In genomic region chr17:4380449-4380848, GRCm38 (mm10) we compare ENCODE assay signal across 25 mouse cellular contexts.
"Had no signal": no experiment of that assay in that cellular context is flagged by ENCODE, and none has a peak within 500 bp of the region (broad histone marks: within the 10 kb centered on the region; RNA-seq: fewer than 3 reads in every experiment).

No protein-coding gene starts in this region.

- H3K27me3 ChIP-seq: heart, embryonic 13.5 days; heart, embryonic 15.5 days; hindbrain, embryonic 13.5 days; hindbrain, embryonic 15.5 days; kidney, embryonic 15.5 days; limb, embryonic 13.5 days; limb, embryonic 15.5 days had no signal

- H3K4me2 ChIP-seq: heart, embryonic 11.5 days; heart, embryonic 13.5 days; heart, embryonic 15.5 days; hindbrain, embryonic 13.5 days; hindbrain, embryonic 15.5 days; kidney, embryonic 15.5 days; limb, embryonic 13.5 days; limb, embryonic 15.5 days had no signal

- H3K4me3 ChIP-seq: heart, adult 2 months; heart, embryonic 13.5 days; heart, embryonic 15.5 days; hindbrain, embryonic 13.5 days; hindbrain, embryonic 15.5 days; kidney, embryonic 15.5 days; limb, embryonic 13.5 days; limb, embryonic 15.5 days had no signal

- H3K4me1 ChIP-seq: heart, embryonic 13.5 days; heart, embryonic 15.5 days; hindbrain, embryonic 13.5 days; hindbrain, embryonic 15.5 days; kidney, embryonic 15.5 days; limb, embryonic 13.5 days; limb, embryonic 15.5 days had no signal

- H3K9ac ChIP-seq: heart, embryonic 13.5 days; heart, embryonic 15.5 days; hindbrain, embryonic 13.5 days; hindbrain, embryonic 15.5 days; kidney, embryonic 15.5 days; limb, embryonic 13.5 days; limb, embryonic 15.5 days; liver, embryonic 14.5 days had no signal

- H3K27ac ChIP-seq: heart, adult 2 months; heart, embryonic 13.5 days; heart, embryonic 15.5 days; hindbrain, embryonic 13.5 days; hindbrain, embryonic 15.5 days; hindbrain, postnatal 0 days; kidney, embryonic 15.5 days; kidney, postnatal 0 days; limb, embryonic 13.5 days; limb, embryonic 15.5 days; liver, embryonic 14.5 days had no signal

- H3K9me3 ChIP-seq: heart, embryonic 13.5 days; heart, embryonic 15.5 days; hindbrain, embryonic 13.5 days; hindbrain, embryonic 15.5 days; kidney, embryonic 15.5 days; limb, embryonic 13.5 days; limb, embryonic 15.5 days had no signal

- ATAC-seq: hindbrain, postnatal 0 days; intestine, embryonic 16.5 days had no signal

- H3K36me3 ChIP-seq: heart, embryonic 13.5 days; heart, embryonic 15.5 days; hindbrain, embryonic 13.5 days; hindbrain, embryonic 15.5 days; kidney, embryonic 15.5 days; limb, embryonic 13.5 days; limb, embryonic 15.5 days had no signal

- DNase-seq: gastrocnemius, postnatal 14 days; gastrocnemius, postnatal 36 days; heart, adult 11 months; heart, adult 2 months; heart, postnatal 14 days; heart, postnatal 36 days; kidney, adult 11 months; kidney, adult 2 months; kidney, adult 9 months; kidney, postnatal 14 days; kidney, postnatal 36 days; layer of hippocampus, postnatal 36 days; left cerebral cortex, postnatal 4 days had no signal
